Mouse (Mus musculus): ENCODE measurements around the gene Rbfox1. TPM values are rescaled to one million over a fixed set of nuclear protein-coding genes. Genes with fewer than 3 reads are reported as not detected.

The Rbfox1 gene
- total RNA-seq, 1 experiment from 2014 or later = not detected

DNA sequence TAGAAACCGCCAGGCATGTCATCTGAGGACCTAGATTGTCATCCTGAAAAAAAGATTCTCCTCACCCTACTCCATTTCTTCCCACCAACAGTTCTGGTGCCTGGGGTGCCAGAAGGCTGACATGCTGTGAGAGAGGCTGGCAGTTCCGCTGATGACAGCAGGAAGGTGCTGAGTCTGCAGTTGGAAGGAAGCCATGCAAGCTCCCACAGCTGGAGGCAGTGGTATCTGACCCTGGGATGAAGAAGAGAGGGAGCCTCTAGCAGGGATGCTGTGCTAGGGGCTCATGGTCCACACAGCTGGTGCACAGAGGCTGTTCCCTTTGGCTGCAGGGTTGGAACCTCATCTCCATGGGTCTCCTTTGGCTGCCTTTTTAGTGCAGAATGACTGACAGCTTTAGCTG, 865.3 kb downstream of the Rbfox1 start:
- ATAC-seq (replicated peaks; ENCODE audit: low read depth, poor library complexity, severe bottlenecking) = no peak

DNA sequence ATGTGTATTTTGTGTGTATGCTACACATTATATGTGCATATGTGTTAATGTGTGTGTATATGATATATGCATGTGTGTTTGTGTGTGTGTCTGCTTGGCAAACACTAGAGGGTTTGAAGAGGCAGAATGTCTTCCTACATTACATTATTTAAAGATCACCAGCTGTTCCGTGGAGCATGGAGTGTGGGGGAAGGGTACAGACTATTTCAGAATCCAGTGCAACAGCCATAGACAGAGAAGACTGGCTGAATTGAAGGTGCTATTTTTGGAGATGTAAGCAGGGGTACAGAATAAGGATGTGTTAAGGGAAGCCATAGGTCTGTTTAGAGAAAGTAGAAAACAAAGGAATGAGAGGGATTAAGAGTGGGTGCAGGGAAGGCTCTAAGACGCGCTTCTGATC, 869.7 kb downstream of the Rbfox1 start:
- no peak for ATAC-seq (replicated peaks; ENCODE audit: low read depth, poor library complexity, severe bottlenecking)

DNA sequence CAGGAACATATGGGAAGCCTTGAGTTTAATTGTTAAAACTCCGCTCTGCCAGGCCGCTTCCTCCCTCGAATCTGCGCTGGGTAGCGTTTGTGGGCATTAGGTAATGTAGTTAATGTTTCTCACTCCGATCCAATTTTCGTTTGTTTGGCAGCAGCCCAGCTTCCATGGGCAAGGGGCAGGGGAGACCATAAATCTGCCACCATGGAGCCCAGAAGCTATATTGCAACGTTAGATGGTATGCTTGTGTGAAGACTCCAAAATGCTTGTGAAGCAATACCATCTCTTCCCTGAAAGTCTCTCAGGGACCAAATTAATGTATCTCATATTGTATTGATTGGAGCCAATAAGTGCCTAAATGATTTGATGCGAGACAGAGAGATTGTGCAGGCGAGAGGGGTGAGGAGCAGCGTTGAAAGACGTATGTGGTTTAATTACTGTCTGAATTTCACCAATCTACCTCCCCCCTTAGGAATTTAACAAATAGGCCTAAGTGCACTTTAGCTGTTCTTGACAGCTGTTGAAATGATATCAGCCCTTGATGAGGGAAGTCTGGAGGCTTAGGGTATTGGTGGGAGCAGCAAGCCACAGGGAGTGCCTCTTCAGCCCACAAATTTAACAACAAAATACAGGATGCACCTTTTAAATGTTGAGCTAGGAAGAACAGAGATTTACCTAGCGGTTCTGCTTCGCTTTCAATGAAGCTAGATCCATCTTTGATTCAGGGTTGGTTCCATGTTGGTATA, 884.5 kb downstream of the Rbfox1 start:
- no peak for ATAC-seq (replicated peaks; ENCODE audit: low read depth, poor library complexity, severe bottlenecking)

DNA sequence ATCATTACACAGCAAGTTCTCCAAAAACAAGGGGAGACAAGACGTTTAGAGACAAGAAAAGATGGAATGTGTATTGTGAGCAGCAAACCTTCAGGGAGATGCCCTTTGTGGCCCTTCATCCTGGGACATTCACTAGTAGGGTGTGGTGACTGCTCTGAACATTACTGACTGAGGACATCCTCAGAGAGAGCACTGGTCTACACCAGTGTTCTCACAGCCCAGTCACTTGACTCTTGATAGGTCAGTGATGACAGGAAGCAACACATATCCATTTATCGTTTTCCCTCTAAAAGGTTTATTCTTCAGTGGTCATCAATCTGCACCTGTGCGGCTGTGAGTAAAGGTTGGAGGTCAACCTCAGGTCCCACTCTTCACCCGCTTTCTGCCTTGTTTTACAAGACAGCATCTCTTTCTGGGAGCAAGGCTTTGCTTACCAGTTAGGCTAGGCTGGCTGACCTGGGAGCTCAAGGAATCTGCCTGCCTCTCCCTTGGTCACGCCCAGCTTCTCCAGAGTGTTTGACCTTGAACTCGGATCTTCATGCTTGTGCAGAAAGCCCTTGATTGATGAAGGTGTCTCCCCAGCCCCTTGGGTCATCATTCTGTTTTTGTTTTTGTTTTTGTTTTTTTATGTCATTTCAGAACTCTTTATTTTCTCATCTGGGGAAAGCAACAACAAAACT, 892.5 kb downstream of the Rbfox1 start:
- ATAC-seq (replicated peaks; ENCODE audit: low read depth, poor library complexity, severe bottlenecking) = no peak

DNA sequence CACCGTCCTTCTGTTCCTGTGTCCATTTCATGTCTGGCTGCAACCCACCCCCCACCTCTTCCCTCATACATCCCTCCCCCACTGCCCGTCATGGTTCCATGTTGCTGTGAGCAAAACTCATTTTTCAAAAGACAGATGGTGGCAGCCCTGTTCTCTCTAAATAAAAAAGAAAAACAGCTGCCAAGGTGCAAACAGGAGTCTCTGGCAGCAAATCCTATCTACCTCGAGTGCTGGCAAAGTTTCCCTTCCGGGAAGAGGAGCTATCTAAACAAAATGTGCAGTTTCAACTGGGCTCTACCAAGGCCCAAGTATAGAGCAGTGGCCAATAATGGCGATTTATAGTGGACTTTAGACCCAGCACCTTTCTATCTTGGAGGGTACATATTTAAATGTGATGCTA, 899.0 kb downstream of the Rbfox1 start:
- no peak for ATAC-seq (replicated peaks; ENCODE audit: low read depth, poor library complexity, severe bottlenecking)

DNA sequence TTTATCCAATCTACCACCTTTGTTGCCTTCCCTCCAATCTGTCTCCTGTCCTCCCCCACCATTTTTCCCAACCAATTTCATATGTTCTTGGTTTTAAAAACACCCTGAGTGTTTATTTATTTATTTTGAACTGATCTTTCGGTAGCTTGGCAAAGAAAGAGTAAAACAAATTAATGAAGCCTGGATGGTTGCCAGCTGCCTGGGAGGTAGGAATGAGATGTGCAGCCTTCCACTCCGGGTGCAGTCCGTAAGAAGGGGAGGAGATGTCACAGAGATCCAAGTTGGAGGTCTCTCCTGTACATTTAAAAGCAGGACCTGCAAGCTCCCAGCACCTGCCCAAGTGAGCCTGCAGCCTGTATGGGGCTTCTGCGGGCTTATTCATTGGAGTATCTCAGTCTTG, 899.9 kb downstream of the Rbfox1 start:
- ATAC-seq (replicated peaks; ENCODE audit: low read depth, poor library complexity, severe bottlenecking) = no peak

DNA sequence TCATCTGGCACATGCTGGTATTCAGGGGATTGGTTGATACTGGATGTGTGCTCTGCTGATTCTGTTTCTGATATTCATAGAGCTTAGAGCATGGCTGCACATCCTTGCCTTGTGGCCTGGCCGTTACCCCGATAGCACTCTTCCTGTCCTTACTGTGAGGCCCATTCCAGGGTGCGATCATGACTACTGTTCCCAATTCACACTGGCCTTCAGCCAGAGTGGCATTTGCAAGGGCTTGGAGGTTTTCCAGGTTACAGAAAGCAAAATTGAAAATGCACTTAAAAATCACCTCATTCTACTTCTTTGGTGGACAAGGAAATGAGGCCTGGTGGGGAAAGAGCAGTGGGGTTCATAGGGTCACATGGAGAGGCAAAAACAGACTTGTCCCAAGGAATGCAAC, 906.1 kb downstream of the Rbfox1 start:
- ATAC-seq (replicated peaks; ENCODE audit: low read depth, poor library complexity, severe bottlenecking) = no peak

DNA sequence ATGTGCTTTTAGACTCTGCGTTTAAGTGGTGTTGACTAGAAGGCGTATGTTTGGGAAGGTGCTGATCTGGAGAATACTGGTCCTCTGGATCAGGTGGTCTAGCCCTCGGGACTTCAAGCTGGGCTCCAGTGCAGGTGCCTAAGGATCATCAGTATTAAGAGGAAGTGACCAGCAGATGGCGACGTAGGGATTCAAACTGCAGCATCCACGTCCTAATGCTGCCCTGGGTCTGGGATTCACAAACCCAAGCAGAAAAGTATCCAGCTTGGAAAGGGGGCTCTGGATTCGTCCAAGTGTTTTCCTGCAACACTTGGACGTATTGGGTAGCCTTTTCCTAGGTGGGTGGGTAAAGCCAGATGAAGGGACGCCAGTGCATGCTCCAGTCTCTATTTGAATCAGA, 906.5 kb downstream of the Rbfox1 start:
- 0 out of 2 replicates have a peak, but pooled peaks have one; percentile 39 for ATAC-seq (replicated peaks; ENCODE audit: low read depth, poor library complexity, severe bottlenecking)

DNA sequence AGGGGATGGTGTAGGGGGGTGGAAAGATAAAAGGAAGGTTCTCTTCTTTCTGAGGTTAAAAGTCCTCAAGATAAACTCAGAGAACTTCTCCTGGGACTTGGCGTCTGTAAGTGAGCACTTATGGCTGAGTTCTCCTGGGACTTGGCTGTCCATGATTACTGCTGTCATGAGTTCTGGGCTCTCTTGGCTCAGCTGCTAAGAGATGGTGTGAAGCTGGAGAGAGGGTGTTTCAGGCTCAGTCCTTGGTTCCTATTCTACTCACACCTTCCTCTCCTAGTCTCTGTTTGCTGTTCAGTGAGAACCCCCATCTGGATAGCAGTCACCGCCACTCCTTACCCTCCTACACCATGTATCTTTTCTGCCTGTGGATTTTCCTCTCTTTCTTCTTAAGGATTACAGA, 921.1 kb downstream of the Rbfox1 start:
- no peak for ATAC-seq (replicated peaks; ENCODE audit: low read depth, poor library complexity, severe bottlenecking)

DNA sequence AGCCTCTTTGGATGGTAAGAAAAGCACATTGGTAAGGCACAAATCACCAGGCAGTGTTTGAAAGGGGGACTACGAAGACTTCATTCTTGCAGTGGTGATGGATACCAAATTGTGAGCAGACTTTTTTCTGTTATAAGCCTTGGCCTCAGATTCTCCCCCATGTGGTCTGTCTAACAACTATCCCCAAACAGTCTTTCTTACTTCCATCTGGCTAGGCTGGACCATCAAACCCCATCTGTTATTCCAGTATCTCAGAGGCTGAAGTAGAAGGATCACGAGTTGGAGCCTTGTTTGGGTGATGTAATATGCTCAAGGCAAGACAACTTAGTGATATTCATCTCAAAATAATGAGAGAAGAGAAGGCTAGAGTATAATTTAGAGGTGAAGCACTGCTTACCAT, 922.7 kb downstream of the Rbfox1 start:
- no peak for ATAC-seq (replicated peaks; ENCODE audit: low read depth, poor library complexity, severe bottlenecking)

DNA sequence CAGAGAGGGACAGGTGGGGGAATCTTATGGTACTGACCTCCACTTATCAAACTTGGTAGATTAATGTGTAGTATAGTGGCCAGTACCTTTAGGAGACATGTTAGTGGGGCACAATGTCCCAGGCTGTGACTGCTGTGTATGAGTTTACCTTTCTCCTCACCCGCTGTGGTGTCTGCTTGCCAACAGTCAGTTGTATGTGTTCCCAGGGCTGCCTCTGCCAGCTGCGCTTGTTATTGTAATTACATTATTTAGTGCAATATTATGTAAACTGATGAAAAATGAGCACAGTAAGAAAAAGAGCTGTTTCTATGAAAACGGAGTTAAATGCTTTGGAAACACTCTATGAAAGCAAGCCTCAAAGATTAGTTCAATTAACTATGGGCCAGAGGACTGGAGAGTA, 928.7 kb downstream of the Rbfox1 start:
- ATAC-seq (replicated peaks; ENCODE audit: low read depth, poor library complexity, severe bottlenecking) = no peak

DNA sequence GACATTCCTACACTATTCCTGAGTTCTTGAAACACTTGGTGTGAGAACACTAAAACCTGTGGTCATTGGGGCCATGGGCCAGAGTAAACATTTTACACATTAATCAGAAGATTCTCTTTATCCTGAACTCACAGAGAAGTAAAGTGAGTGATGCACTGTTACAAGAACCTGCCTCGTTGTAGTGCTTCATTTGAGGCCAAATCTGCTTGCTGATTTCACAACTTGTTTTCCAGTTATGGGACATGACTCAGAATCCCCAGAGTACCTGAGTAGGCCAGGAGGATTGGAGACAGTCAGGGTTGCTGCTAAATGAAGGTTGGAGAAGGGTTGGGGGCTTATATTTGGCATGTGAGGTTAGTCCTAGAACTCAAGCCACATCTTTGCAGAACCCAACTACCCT, 936.6 kb downstream of the Rbfox1 start:
- ATAC-seq (replicated peaks; ENCODE audit: low read depth, poor library complexity, severe bottlenecking) = no peak

DNA sequence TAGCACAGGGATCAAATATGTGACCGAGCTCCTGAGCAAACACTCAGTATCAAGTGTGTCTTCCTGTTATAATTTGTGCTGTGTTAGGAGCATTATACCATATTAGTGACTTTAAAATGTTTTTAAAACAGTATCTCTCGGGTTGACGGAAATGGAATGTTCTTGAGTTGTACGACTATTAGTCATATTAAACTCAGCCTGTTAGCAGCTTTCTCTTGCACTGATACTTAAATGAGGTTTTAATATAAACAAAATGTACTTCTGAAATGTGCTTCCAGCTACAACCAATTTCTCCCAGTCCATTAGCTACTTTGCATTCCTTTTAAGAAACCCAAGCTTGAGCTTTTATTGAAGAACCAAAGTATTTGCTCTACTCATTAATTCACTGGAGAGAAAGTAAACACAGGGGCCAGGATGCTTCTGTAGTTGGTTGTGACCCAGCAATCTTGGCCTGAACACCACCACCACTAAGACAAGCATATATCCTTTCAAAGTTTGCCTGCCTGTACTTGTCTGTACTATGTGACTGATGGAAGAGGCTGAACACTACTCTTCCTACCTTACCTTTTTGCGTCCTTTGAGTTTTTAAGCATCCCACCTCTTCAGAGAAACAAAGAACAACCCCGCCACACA, 944.9 kb downstream of the Rbfox1 start:
- ATAC-seq (replicated peaks; ENCODE audit: low read depth, poor library complexity, severe bottlenecking) = no peak

DNA sequence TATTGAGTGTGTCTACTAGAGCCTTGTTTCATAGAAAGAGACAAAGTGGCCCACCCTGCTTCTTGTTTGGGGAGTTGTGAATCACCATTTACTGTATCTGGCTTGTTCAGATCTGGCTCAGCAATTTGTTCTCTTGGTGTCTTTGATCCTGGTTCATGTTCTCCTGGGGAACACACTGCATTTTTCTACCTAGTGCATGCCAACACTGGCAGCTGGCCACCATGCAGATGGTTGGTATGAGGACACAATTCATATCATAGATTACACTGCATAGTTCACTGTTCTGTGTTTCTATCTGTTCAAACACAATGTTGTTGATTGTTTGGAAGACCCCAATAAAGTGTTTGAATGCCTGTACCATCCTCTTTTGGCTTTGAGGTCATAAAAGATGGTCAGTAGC, 948.3 kb downstream of the Rbfox1 start:
- no peak for ATAC-seq (replicated peaks; ENCODE audit: low read depth, poor library complexity, severe bottlenecking)

DNA sequence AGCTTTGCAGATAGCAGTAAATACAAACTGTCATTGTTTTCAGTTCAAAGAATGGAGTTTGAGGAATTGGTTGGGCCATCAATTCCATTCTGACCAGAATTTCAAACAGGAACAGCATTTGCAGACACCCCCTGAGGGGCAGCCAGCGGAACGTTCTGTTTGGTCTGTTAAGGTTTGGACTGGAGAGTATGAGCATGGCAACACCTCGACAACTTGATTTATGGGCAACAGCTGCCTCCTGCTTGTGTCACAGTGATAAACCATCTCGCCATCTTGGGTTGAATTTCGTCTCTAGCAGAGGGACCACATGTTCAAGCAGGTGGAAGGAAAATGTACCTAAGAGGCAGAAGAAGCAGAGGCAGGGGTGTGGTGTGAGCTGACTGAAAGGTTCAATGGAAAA, 949.9 kb downstream of the Rbfox1 start:
- ATAC-seq (replicated peaks; ENCODE audit: low read depth, poor library complexity, severe bottlenecking) = no peak

DNA sequence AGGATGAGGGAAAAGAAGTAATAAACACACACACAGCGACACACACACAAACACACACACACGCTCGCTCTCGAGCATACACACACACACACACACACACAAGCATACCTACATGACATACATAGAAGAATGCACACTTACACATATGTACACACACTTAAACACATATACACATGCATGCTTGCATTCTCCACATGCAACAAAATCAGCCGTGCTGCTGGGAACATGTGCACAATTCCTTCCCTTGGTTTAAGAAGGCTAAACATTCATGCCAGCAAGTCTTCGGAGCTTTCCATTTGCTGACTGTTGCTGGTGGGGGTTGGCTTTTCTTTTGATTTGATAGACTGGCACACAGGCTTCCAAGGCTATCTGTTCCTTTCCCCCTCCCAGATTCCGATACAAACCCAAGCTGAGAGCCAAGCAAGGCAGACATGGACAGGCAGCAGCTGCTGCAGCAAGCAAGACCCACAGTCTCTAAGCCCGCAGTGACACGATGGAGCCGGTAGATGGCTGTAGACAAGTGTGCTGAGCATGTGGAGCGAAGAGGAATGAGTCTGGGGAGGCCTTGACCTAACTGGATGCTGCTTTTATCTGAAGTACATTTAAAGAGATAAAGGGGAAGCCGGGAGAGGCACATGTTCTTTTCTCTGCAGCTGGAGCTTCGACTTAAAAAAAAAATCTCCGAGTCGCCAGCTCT, 954.3 kb downstream of the Rbfox1 start:
- no peak for ATAC-seq (replicated peaks; ENCODE audit: low read depth, poor library complexity, severe bottlenecking)

DNA sequence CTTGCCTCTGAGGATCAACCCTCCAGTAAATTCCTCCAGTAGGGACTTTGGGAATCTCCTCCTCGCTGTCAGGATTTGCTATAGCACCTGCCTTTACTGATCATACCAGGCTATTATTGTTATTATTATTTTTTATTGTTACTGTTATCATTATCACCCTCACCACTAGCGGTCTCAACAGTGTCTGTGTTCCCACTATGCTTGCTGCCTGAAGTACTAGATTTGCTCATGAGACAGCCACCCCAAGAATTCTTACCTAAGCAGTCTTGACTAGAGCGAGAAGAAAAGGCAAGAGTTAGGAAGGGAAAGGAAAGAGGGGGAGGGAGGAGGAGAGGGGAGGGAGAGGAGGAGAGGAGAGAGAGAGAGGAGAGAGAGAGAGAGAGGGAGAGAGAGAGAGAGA, 954.9 kb downstream of the Rbfox1 start:
- no peak for ATAC-seq (replicated peaks; ENCODE audit: low read depth, poor library complexity, severe bottlenecking)

DNA sequence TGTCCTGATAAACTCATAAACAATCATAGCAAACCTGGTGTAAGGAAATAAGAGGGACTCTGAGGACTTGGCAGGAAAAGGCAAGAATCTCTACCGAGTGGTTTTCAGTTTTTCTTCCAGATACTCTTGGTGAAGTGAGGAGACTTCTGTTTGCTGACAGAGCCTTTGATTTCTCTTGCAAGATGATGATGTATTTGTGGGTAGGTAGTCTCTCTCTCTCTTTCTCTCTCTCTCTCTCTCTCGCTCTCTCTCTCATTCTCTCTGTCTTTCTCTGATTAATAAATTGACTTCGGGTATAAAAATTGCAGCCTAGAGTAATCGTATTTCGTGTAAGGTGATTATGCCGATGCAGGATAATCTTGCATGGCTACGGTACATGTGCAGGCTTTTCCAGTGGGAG, 955.3 kb downstream of the Rbfox1 start:
- ATAC-seq (replicated peaks; ENCODE audit: low read depth, poor library complexity, severe bottlenecking) = no peak

DNA sequence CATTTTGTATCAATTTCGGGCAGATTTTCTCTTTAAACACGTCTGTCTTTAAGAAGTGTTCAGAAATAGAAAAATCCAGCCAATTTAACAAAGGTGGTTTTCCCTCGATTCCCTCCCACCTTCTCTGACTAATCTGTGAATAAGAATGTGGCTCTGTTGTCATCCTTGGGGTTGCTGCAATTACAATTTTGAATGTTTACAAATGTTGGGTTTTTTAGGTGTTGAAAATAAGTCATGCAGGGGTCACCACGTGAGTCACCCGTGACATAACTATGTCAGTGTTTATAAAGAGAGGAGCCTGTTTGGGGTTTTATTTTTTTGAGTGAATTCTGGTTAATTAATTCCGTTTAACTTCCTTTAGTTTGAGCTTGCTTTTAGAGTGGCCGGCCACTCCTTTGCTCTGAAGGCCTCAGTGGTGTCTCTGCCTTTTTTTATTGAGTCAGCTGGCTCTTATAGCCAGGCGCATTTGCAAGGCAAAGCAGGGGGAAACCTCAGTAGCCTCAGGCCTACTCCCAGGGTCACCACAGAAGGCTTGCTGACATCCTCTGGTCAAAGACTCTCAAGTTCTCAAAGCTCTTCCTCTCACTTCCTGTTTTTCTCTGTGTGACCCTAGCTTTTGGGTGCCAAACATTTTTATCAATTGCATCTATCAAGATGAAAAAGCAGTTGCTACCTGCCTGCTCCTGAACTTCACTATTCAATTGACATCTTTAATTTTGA, 957.1 kb downstream of the Rbfox1 start:
- ATAC-seq (replicated peaks; ENCODE audit: low read depth, poor library complexity, severe bottlenecking) = no peak

DNA sequence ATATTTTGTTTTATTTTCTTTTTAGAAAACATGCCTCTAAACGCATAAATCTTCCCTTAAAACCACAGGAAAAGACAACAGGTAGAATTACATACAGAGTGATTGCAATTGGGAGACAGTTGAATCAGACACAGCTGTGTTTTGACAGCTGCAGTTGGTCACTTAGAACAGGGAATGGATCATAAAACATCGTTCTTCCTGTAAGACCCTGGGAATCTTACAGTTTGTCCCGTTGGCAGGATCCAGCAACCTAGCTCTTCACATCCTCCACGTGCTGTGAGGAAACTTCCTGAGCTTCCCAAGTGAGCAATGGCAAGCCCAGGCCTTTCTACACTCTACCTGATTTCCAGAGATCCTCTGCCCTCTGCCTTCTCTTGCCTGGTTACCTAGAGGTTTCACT, 959.5 kb downstream of the Rbfox1 start:
- ATAC-seq (replicated peaks; ENCODE audit: low read depth, poor library complexity, severe bottlenecking) = no peak
